Mouse (Mus musculus) CH12.LX (cell line): ENCODE measurements around the gene Olfr286. TPM values are rescaled to one million over a fixed set of nuclear protein-coding genes. Genes with fewer than 3 reads are reported as not detected.

Source experiments
- DNase-seq: peaks from one replicate; pipeline ENCODE4 v3.0.0-alpha.2; 2013; ENCODE audit errors: extremely low read depth
- H3K27ac ChIP-seq: 2 replicates; pipeline ENCODE4 v1.5.1; 2012; ENCODE audit warnings: low read depth, mild to moderate bottlenecking, control low read depth, moderate library complexity; ENCODE audit not compliant: insufficient read depth
- H3K27me3 ChIP-seq: replicated peaks from 2 replicates; pipeline ENCODE3; 2012; ENCODE audit warnings: inconsistent platforms
- H3K36me3 ChIP-seq, 2 experiments: replicated peaks in 1 of 2; 2 replicates each; pipeline versions ENCODE3 to v1.6.1; 2012; ENCODE audit warnings: inconsistent platforms in 1 of 2, low read length in 1 of 2, mild to moderate bottlenecking in 1 of 2, mixed read lengths in 1 of 2, moderate library complexity in 1 of 2; ENCODE audit not compliant: control insufficient read depth in 1 of 2, insufficient read depth in 1 of 2
- H3K4me1 ChIP-seq, 2 experiments: 2 replicates each; pipeline ENCODE4 v1.6.1; 2012; ENCODE audit warnings: inconsistent platforms in 1 of 2, moderate library complexity in 1 of 2; ENCODE audit not compliant: insufficient read depth in 2 of 2, control insufficient read depth in 1 of 2
- H3K4me2 ChIP-seq: 2 replicates; pipeline ENCODE4 v1.6.1; 2012; ENCODE audit warnings: low read depth, mild to moderate bottlenecking, control low read depth; ENCODE audit not compliant: poor library complexity, insufficient read depth, severe bottlenecking
- H3K4me3 ChIP-seq, 3 experiments: fragments of 150-350 bp in 1 of 3; sonication (generic) in 1 of 3; replicated peaks in 1 of 3; 2 replicates each; pipeline versions ENCODE3 to v1.5.1; 2011 to 2012; ENCODE audit warnings: low read depth in 2 of 3, low read length in 2 of 3, mild to moderate bottlenecking in 2 of 3, moderate library complexity in 2 of 3, control low read depth in 1 of 3, improper control_type of control experiment in 1 of 3, inconsistent platforms in 1 of 3, mixed read lengths in 1 of 3; ENCODE audit not compliant: poor library complexity in 1 of 3
- H3K79me2 ChIP-seq: replicated peaks from 2 replicates; pipeline ENCODE4 v1.6.1; 2012; ENCODE audit warnings: mild to moderate bottlenecking, moderate library complexity; ENCODE audit not compliant: control insufficient read depth, poor library complexity, insufficient read depth, severe bottlenecking; ENCODE audit errors: extremely low read depth
- H3K9ac ChIP-seq: 2 replicates; pipeline ENCODE4 v1.6.1; 2012; ENCODE audit warnings: low read depth, mild to moderate bottlenecking, control low read depth, moderate library complexity; ENCODE audit not compliant: insufficient read depth
- H3K9me3 ChIP-seq: replicated peaks from 2 replicates; pipeline ENCODE3; 2012; ENCODE audit warnings: low read length, inconsistent platforms, mixed read lengths
- CHD2 ChIP-seq: IDR thresholded peaks from 2 replicates; pipeline ENCODE4 v1.6.1; 2011; ENCODE audit warnings: low read length, improper control_type of control experiment
- CTCF ChIP-seq, 2 experiments: IDR thresholded peaks in 1 of 2; conservative IDR thresholded peaks in 1 of 2; 2 replicates each; pipeline ENCODE4 v1.5.1; 2011 to 2012; ENCODE audit warnings: low read depth in 2 of 2, low read length in 2 of 2, improper control_type of control experiment in 1 of 2, inconsistent platforms in 1 of 2, mild to moderate bottlenecking in 1 of 2, moderate library complexity in 1 of 2
- ELF1 ChIP-seq: IDR thresholded peaks from 2 replicates; pipeline ENCODE4 v1.6.1; 2014; ENCODE audit warnings: low read depth, mild to moderate bottlenecking, inconsistent platforms, low read length, improper control_type of control experiment
- EP300 ChIP-seq: IDR thresholded peaks from 2 replicates; pipeline ENCODE4 v1.6.1; 2011; ENCODE audit warnings: low read length, improper control_type of control experiment
- IRF4 ChIP-seq: IDR thresholded peaks from 2 replicates; pipeline ENCODE4 v1.6.1; 2014; ENCODE audit warnings: low read depth, mild to moderate bottlenecking, inconsistent platforms, low read length, improper control_type of control experiment
- JUN ChIP-seq: IDR thresholded peaks from 2 replicates; pipeline ENCODE4 v1.6.1; 2011; ENCODE audit warnings: low read depth, mild to moderate bottlenecking, low read length, improper control_type of control experiment, moderate library complexity; ENCODE audit not compliant: insufficient read depth
- MAZ ChIP-seq: IDR thresholded peaks from 2 replicates; pipeline ENCODE4 v1.6.1; 2012; ENCODE audit warnings: low read depth, mild to moderate bottlenecking, inconsistent platforms, low read length, improper control_type of control experiment, moderate library complexity
- MEF2A ChIP-seq: IDR thresholded peaks from 2 replicates; pipeline ENCODE4 v1.6.1; 2014; ENCODE audit warnings: low read depth, mild to moderate bottlenecking, inconsistent platforms, low read length, improper control_type of control experiment, borderline replicate concordance
- MXI1 ChIP-seq: IDR thresholded peaks from 2 replicates; pipeline ENCODE4 v1.6.1; 2011; ENCODE audit warnings: mild to moderate bottlenecking, low read depth, low read length, improper control_type of control experiment
- MYC ChIP-seq: IDR thresholded peaks from 2 replicates; pipeline ENCODE4 v1.6.1; 2011; ENCODE audit warnings: low read depth, mild to moderate bottlenecking, improper control_type of control experiment, low read length
- NELFE ChIP-seq: IDR thresholded peaks from 2 replicates; pipeline ENCODE4 v1.6.1; 2011; ENCODE audit warnings: low read depth, low read length, improper control_type of control experiment
- PAX5 ChIP-seq: IDR thresholded peaks from 2 replicates; pipeline ENCODE4 v1.6.1; 2012; ENCODE audit warnings: low read length, inconsistent platforms, mixed read lengths
- POLR2A ChIP-seq: IDR thresholded peaks from 2 replicates; pipeline ENCODE4 v1.6.1; 2011; ENCODE audit warnings: low read depth, mild to moderate bottlenecking, improper control_type of control experiment, low read length
- RAD21 ChIP-seq: IDR thresholded peaks from 2 replicates; pipeline ENCODE4 v1.6.1; 2011; ENCODE audit warnings: low read depth, mild to moderate bottlenecking, low read length, improper control_type of control experiment, moderate library complexity
- SMC3 ChIP-seq: IDR thresholded peaks from 2 replicates; pipeline ENCODE4 v1.6.1; 2011; ENCODE audit warnings: low read depth, low read length, improper control_type of control experiment
- TBP ChIP-seq: conservative IDR thresholded peaks from 2 replicates; pipeline ENCODE4 v1.6.1; 2011; ENCODE audit warnings: low read depth, low read length, improper control_type of control experiment
- UBTF ChIP-seq: IDR thresholded peaks from 2 replicates; pipeline ENCODE4 v1.6.1; 2012; ENCODE audit warnings: low read depth, mild to moderate bottlenecking, inconsistent platforms, low read length, improper control_type of control experiment, moderate library complexity
- USF2 ChIP-seq: conservative IDR thresholded peaks from 2 replicates; pipeline ENCODE4 v1.6.1; 2011; ENCODE audit warnings: low read depth, low read length, improper control_type of control experiment
- ZKSCAN1 ChIP-seq: IDR thresholded peaks from 2 replicates; pipeline ENCODE4 v1.6.1; 2012; ENCODE audit warnings: low read depth, inconsistent platforms, low read length, improper control_type of control experiment, borderline replicate concordance
- ZMIZ1 ChIP-seq: IDR thresholded peaks from 2 replicates; pipeline ENCODE4 v1.6.1; 2012; ENCODE audit warnings: low read depth, mild to moderate bottlenecking, inconsistent platforms, low read length, improper control_type of control experiment
- dilution Hi-C: fragments of 300-500 bp; cut with MboI; formaldehyde crosslinking; loops from 2 replicates; pipeline ENCODE4 v1.14.3; 2020; ENCODE audit warnings: low sequenced_read_pairs; ENCODE audit not compliant: extremely low pct_unique_long_range_greater_than_20kb, extremely low pct_ligation_motif_present
- in situ Hi-C: fragments of 300-500 bp; cut with MboI; formaldehyde crosslinking; loops from 3 replicates; pipeline ENCODE4 v1.14.3; 2019; ENCODE audit warnings: low sequenced_read_pairs, low pct_ligation_motif_present, low pct_unique_long_range_greater_than_20kb, mixed read lengths
- polyA plus RNA-seq: library from polyadenylated mRNA; unstranded; fragments of >175 nt; gene quantifications from 2 replicates; pipeline ENCODE4 v1.2.1, GENCODE M21; 2012; ENCODE audit warnings: low read depth; ENCODE audit not compliant: insufficient read length
- total RNA-seq, 2 experiments: library from RNA; depleted of rRNA; stranded (reverse); fragments of 300-350 nt in 1 of 2; fragments of >200 nt in 1 of 2; gene quantifications; 2 replicates each; pipeline ENCODE4 v1.2.3; 2012 to 2014

Olfr286 gene
- total and polyA plus RNA-seq, 3 experiments = not detected

GRCm38 (mm10) chr15:98235442-98235841, 1.2 kb upstream of the Olfr286 start:
- in situ Hi-C loops (no loop called here), dilution Hi-C loops (no loop called here)
- Histone ChIP-seq H3K4me1 (no peaks in the 10 kb centered on the region), H3K36me3 (no peaks in the 10 kb centered on the region), H3K9me3 (peaks cover 6% of the 10 kb centered on the region), H3K27ac (no peak overlapping the region)
- TF ChIP-seq UBTF (no peak), POLR2A (no peak), ZKSCAN1 (no peak), MXI1 (no peak)
- TF ChIP-seq, all 38 proteins: peak for 0
- no peak for DNase-seq
- H3K79me2 ChIP-seq = no peaks in the 10 kb centered on the region
- H3K9ac ChIP-seq = no peak overlapping the region
- H3K4me2 ChIP-seq = no peak overlapping the region
- peaks cover 79% of the 10 kb centered on the region for H3K27me3 ChIP-seq
- no peak overlapping the region for H3K4me3 ChIP-seq

- H3K79me2 ChIP-seq = no peaks in the 10 kb centered on the region
- dilution Hi-C loops (no loop called here), in situ Hi-C loops (no loop called here)
- H3K27ac ChIP-seq = no peak overlapping the region
- 0 out of 2 replicates have a peak overlapping the region, but pooled peaks have one; percentile 16 for H3K4me2 ChIP-seq
- H3K4me3 ChIP-seq = peak overlapping the region; percentile 27 to 61 (median 39)
- TF ChIP-seq EP300 = 0 out of 2 replicates have a peak, but pooled peaks have one; percentile 3
- no peak for TF ChIP-seq CHD2
- TF ChIP-seq MAZ = no peak
- H3K4me1 ChIP-seq = peaks cover 3 to 11% of the 10 kb centered on the region in 2 experiments; a peak in 3 of 4 replicates
- peaks cover 58% of the 10 kb centered on the region for H3K27me3 ChIP-seq
- no peak for DNase-seq
- no peaks in the 10 kb centered on the region for H3K9me3 ChIP-seq
- H3K36me3 ChIP-seq = no peaks in the 10 kb centered on the region
- H3K9ac ChIP-seq = no peak overlapping the region
Observed at GRCm38 (mm10) chr15:98226096-98226495, 8.2 kb downstream of the Olfr286 start.

- H3K27ac ChIP-seq = no peak overlapping the region
- H3K79me2 ChIP-seq = no peaks in the 10 kb centered on the region
- no peak for TF ChIP-seq PAX5
- no peak for TF ChIP-seq JUN
- no peak for TF ChIP-seq MYC
- no peak for TF ChIP-seq RAD21
- TF ChIP-seq POLR2A = peak; percentile 53; the same call in 1 of the 2 replicates
- TF ChIP-seq IRF4 = no peak
- no peak for TF ChIP-seq CTCF (conservative IDR thresholded peaks at IDR 0.05 in 1 of 2, IDR thresholded peaks at IDR 0.05 in 1 of 2; ENCODE audit: low read depth in 2 of 2, low read length in 2 of 2)
- peak; percentile 54; the same call in 1 of the 2 replicates for TF ChIP-seq ELF1
- no peak for TF ChIP-seq MEF2A
- TF ChIP-seq USF2 = no peak
- TF ChIP-seq SMC3 = no peak
- TF ChIP-seq ZMIZ1 = peak; percentile 34; the same call in 1 of the 2 replicates
- 0 out of 2 replicates have a peak, but pooled peaks have one; percentile 21 for TF ChIP-seq TBP
- TF ChIP-seq NELFE = peak; percentile 59; the same call in 1 of the 2 replicates
- no peaks in the 10 kb centered on the region for H3K36me3 ChIP-seq
- dilution Hi-C loops (no loop called here), in situ Hi-C loops (no loop called here)
- H3K4me1 ChIP-seq = peaks cover 6 to 11% of the 10 kb centered on the region in 2 experiments; a peak in 3 of 4 replicates
- H3K9me3 ChIP-seq = no peaks in the 10 kb centered on the region
- peak overlapping the region; percentile 27 to 61 (median 39) for H3K4me3 ChIP-seq
- no peak overlapping the region for H3K9ac ChIP-seq
- H3K27me3 ChIP-seq = peaks cover 56% of the 10 kb centered on the region
- peak; percentile 63 for DNase-seq
- peak overlapping the region; percentile 6; the same call in 1 of the 2 replicates for H3K4me2 ChIP-seq
Observed at GRCm38 (mm10) chr15:98225610-98226009, 8.6 kb downstream of the Olfr286 start.
